Mouse (Mus musculus): ENCODE measurements at regions not wholly inside any gene's neighbourhood (a gene's known extent, or its start where the extent isn't known, plus 50 kb on each side); places are given as distances from the start of the nearest gene placed in this dataset.

DNA sequence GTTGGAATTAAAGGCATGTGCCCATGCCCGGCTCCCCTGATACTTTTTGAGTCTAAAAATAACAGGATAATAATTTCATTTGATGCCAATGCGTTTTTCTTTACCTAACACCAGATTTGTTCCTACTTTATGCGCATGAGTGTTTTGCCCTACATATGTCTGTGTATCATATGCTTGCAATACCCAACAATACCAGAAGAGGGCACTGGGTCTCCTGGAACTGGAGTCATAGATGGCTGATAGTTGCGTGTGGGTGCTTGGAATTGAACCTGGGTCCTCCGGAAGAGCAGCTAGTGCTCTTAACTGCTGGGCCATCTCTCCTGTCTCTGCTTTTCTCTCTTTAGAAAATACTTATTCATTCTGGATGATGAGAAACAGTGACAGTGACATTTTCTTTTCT is 67.3 kb upstream of the Rgs6 start:
- peak; percentile 26 for DNase-seq (ENCODE audit: low read depth)

GRCm38 (mm10) chr12:82524987-82525386 is 63.1 kb upstream of the Rgs6 start:
- DNase-seq (ENCODE audit: low read depth): no peak
